Comparison of ENCODE assay signal across 8 mouse cellular contexts in the genomic region with DNA sequence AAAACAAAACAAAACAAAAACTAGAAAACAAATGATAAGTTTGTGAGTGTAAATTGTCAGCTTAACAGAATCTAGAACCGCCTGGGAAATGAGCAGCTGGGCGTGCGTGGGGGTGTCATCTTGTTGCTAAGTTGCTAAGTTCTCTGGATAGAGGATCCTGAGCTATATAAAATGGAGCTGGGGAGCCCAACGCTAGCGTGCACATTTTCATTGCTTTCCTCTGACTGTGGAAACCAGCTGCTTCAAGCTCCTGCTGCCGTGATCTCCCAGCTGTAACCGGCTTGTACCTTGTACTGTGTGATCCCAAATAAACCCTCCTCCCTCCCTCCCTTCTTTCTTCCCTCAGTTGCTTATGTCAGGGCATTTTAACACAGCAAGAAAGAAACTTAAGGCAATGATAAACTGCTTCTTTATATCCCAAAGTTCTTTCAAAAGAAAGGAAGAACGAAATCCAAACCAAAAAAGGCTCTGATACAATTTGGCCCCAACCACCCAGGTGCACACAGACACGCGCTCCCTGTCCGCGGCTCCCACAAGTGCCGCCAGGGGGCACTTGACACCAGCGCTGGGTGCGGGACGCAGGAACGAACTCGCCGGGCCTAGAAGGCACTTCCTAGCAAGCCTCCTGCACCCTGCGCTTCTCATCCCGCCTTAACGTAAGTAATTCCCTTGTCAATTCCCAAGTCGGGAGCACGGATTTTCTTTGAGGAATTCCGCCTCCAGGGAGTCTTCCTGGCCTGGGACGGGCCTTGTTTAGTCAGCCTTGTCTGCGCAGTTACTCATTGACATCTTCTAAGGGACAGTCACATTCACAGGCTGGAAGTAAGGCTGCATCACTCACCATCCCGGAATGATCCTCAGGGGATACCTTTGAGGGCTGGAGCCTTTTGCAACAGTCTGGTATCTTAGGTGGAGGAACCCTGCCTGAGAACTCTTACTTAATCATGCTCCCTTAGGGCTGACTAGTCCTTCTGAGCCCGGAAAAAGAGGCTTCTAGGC. TPM values are rescaled to one million over a fixed set of nuclear protein-coding genes. Genes with fewer than 3 reads are reported as not detected.
DNase-seq lines count a peak whose midpoint lies in the region; ATAC-seq and TF ChIP-seq lines count a peak whose summit lies in the region.

No protein-coding gene starts in this region.

- H3K27ac ChIP-seq in forebrain, embryonic 10.5 days = no peak overlapping the region
- no peak overlapping the region for H3K27ac ChIP-seq in forebrain, embryonic 16.5 days (ENCODE audit: low read length)
- H3K27ac ChIP-seq in cerebellum, adult 2 months (ENCODE audit: insufficient read depth, low read length) = no peak overlapping the region
- H3K27ac ChIP-seq in intestine, postnatal 0 days (ENCODE audit: low read depth, low read length) = no peak overlapping the region
- no peak overlapping the region for H3K27ac ChIP-seq in limb, embryonic 10.5 days

- ATAC-seq in forebrain, embryonic 16.5 days = no peak
- ATAC-seq in intestine, postnatal 0 days = peak; percentile 85
- ATAC-seq in monocyte, adult 5-6 weeks (replicated peaks; ENCODE audit: insufficient number of reproducible peaks, low FRiP score, low TSS enrichment, poor library complexity, severe bottlenecking) = peak; percentile 54; the same call in 1 of the 2 replicates

- 19% methylated on average over 29 of the region's 29 CpGs for WGBS in forebrain, embryonic 10.5 days
- 19% methylated on average over 29 of the region's 29 CpGs for WGBS in forebrain, embryonic 16.5 days
- WGBS in cerebellum, adult 2 months = 23% methylated on average over 29 of the region's 29 CpGs
- 17% methylated on average over 29 of the region's 29 CpGs for WGBS in intestine, postnatal 0 days
- 21% methylated on average over 29 of the region's 29 CpGs for WGBS in limb, embryonic 10.5 days

- TF ChIP-seq POLR2A in cerebellum, adult 2 months (IDR thresholded peaks at IDR 0.05; ENCODE audit: borderline replicate concordance, insufficient read depth, low read length) = no peak

- H3K9ac ChIP-seq in forebrain, embryonic 16.5 days (replicated peaks; ENCODE audit: low read depth, low read length) = no peak overlapping the region
- no peak overlapping the region for H3K9ac ChIP-seq in intestine, postnatal 0 days (ENCODE audit: low read depth, low read length)

- peak; percentile 71 for DNase-seq in forebrain, embryonic 10.5 days (ENCODE audit: extremely low spot score, low spot score)
- DNase-seq in cerebellum, adult 2 months = peak; percentile 72 to 80
- peak; percentile 86 for DNase-seq in gastrocnemius, postnatal 10 days
- DNase-seq in limb, embryonic 10.5 days (ENCODE audit: low spot score) = peak; percentile 87
- peak; percentile 72 to 91 for DNase-seq in spleen, postnatal 4 days (ENCODE audit: low spot score in 2 of 2)

- no peak overlapping the region for H3K4me2 ChIP-seq in forebrain, embryonic 16.5 days (ENCODE audit: low read length)
- peak overlapping the region; percentile 21 for H3K4me2 ChIP-seq in intestine, postnatal 0 days (replicated peaks; ENCODE audit: low read depth)

- H3K4me3 ChIP-seq in forebrain, embryonic 10.5 days = no peak overlapping the region
- no peak overlapping the region for H3K4me3 ChIP-seq in forebrain, embryonic 16.5 days (replicated peaks; ENCODE audit: low read length)
- no peak overlapping the region for H3K4me3 ChIP-seq in cerebellum, adult 2 months (replicated peaks; ENCODE audit: insufficient read depth, low read depth, low read length)
- no peak overlapping the region for H3K4me3 ChIP-seq in intestine, postnatal 0 days (ENCODE audit: low read depth, low read length)
- H3K4me3 ChIP-seq in limb, embryonic 10.5 days = no peak overlapping the region

- no peaks in the 10 kb centered on the region for H3K9me3 ChIP-seq in forebrain, embryonic 10.5 days
- 0 out of 2 replicates have a peak, but pooled peaks cover 2% of the 10 kb centered on the region for H3K9me3 ChIP-seq in forebrain, embryonic 16.5 days (ENCODE audit: control insufficient read depth, low read length)
- no peaks in the 10 kb centered on the region for H3K9me3 ChIP-seq in intestine, postnatal 0 days (ENCODE audit: control insufficient read depth)
- H3K9me3 ChIP-seq in limb, embryonic 10.5 days (replicated peaks) = no peaks in the 10 kb centered on the region

- peaks cover 46% of the 10 kb centered on the region for H3K27me3 ChIP-seq in forebrain, embryonic 10.5 days (ENCODE audit: poor library complexity, severe bottlenecking)
- H3K27me3 ChIP-seq in forebrain, embryonic 16.5 days (replicated peaks; ENCODE audit: control insufficient read depth, insufficient read depth, low read length) = peaks cover 6% of the 10 kb centered on the region; the same call in 1 of the 2 replicates
- H3K27me3 ChIP-seq in cerebellum, adult 2 months (ENCODE audit: control insufficient read depth, insufficient read depth, low read length) = no peaks in the 10 kb centered on the region
- H3K27me3 ChIP-seq in intestine, postnatal 0 days (replicated peaks; ENCODE audit: control insufficient read depth, insufficient read depth, low read length) = no peaks in the 10 kb centered on the region
- H3K27me3 ChIP-seq in limb, embryonic 10.5 days (ENCODE audit: low read depth, poor library complexity, severe bottlenecking) = peaks cover 20% of the 10 kb centered on the region; the same call in 1 of the 2 replicates

- H3K36me3 ChIP-seq in forebrain, embryonic 10.5 days (replicated peaks) = no peaks in the 10 kb centered on the region
- no peaks in the 10 kb centered on the region for H3K36me3 ChIP-seq in forebrain, embryonic 16.5 days (ENCODE audit: control insufficient read depth, insufficient read depth)
- no peaks in the 10 kb centered on the region for H3K36me3 ChIP-seq in intestine, postnatal 0 days (ENCODE audit: control insufficient read depth, insufficient read depth)
- no peaks in the 10 kb centered on the region for H3K36me3 ChIP-seq in limb, embryonic 10.5 days

- peaks cover 5% of the 10 kb centered on the region; the same call in 1 of the 2 replicates for H3K4me1 ChIP-seq in forebrain, embryonic 10.5 days
- H3K4me1 ChIP-seq in forebrain, embryonic 16.5 days (replicated peaks; ENCODE audit: control insufficient read depth, insufficient read depth, low read length) = no peaks in the 10 kb centered on the region
- no peaks in the 10 kb centered on the region for H3K4me1 ChIP-seq in cerebellum, adult 2 months (ENCODE audit: control insufficient read depth, insufficient read depth, low read length)
- no peaks in the 10 kb centered on the region for H3K4me1 ChIP-seq in intestine, postnatal 0 days (replicated peaks; ENCODE audit: control insufficient read depth, insufficient read depth, low read length)
- peaks cover 17% of the 10 kb centered on the region for H3K4me1 ChIP-seq in limb, embryonic 10.5 days

- peak; percentile 93 for TF ChIP-seq CTCF in cerebellum, adult 2 months (IDR thresholded peaks at IDR 0.05; ENCODE audit: borderline replicate concordance, insufficient read depth, low read depth, low read length)
- TF ChIP-seq CTCF in intestine, postnatal 0 days (IDR thresholded peaks at IDR 0.05; ENCODE audit: low read depth) = peak; percentile 98

RNA-seq across cellular contexts. Expression of a gene that starts 12.9 kb away (rescaled TPM):
- polyA plus RNA-seq in forebrain, embryonic 10.5 days (2016; fragmentation: Nextera tagmentation; extraction: Ambion mirVana) = 9.6 and 9.8 TPM in 2 replicates
- 24.2 and 24.8 TPM in 2 replicates for polyA plus RNA-seq in forebrain, embryonic 16.5 days (2015; fragmentation: Nextera tagmentation; extraction: Ambion mirVana)
- polyA plus RNA-seq in cerebellum, adult 2 months (2012; rRNA removed) = 100 and 116 TPM in 2 replicates
- total RNA-seq in gastrocnemius, postnatal 10 days (2021) = 10 to 100 TPM; 23.5 to 27.3 TPM
- 14.9 and 15.5 TPM in 2 replicates for polyA plus RNA-seq in intestine, postnatal 0 days (2015; fragmentation: Nextera tagmentation; extraction: Ambion mirVana)
- 9.7 and 10.1 TPM in 2 replicates for polyA plus RNA-seq in limb, embryonic 10.5 days (2016; fragmentation: Nextera tagmentation; extraction: Ambion mirVana)
- total RNA-seq in monocyte, adult 5-6 weeks (2017) = 45.7 to 67.3 TPM (median 62.2 TPM) in 3 replicates

RNA-seq across cellular contexts. Expression of a gene that starts 15.7 kb away (rescaled TPM):
- not detected in 2 replicates for polyA plus RNA-seq in forebrain, embryonic 10.5 days (2016; fragmentation: Nextera tagmentation; extraction: Ambion mirVana)
- 0.83 and 1.1 TPM in 2 replicates for polyA plus RNA-seq in forebrain, embryonic 16.5 days (2015; fragmentation: Nextera tagmentation; extraction: Ambion mirVana)
- 0.20 and 0.22 TPM in 2 replicates for polyA plus RNA-seq in cerebellum, adult 2 months (2012; rRNA removed)
- total RNA-seq in gastrocnemius, postnatal 10 days (2021) = not detected
- 2.0 and 2.2 TPM in 2 replicates for polyA plus RNA-seq in intestine, postnatal 0 days (2015; fragmentation: Nextera tagmentation; extraction: Ambion mirVana)
- not detected in 2 replicates for polyA plus RNA-seq in limb, embryonic 10.5 days (2016; fragmentation: Nextera tagmentation; extraction: Ambion mirVana)
- total RNA-seq in monocyte, adult 5-6 weeks (2017) = not detected in 3 replicates

RNA-seq across cellular contexts. Expression of a gene that starts 27.5 kb away (rescaled TPM):
- 31.0 and 31.1 TPM in 2 replicates for polyA plus RNA-seq in forebrain, embryonic 10.5 days (2016; fragmentation: Nextera tagmentation; extraction: Ambion mirVana)
- 35.3 and 38.9 TPM in 2 replicates for polyA plus RNA-seq in forebrain, embryonic 16.5 days (2015; fragmentation: Nextera tagmentation; extraction: Ambion mirVana)
- 17.1 and 17.4 TPM in 2 replicates for polyA plus RNA-seq in cerebellum, adult 2 months (2012; rRNA removed)
- total RNA-seq in gastrocnemius, postnatal 10 days (2021) = 1 to 10 TPM; 7.0 to 7.1 TPM
- 23.1 and 25.3 TPM in 2 replicates for polyA plus RNA-seq in intestine, postnatal 0 days (2015; fragmentation: Nextera tagmentation; extraction: Ambion mirVana)
- 30.0 and 30.4 TPM in 2 replicates for polyA plus RNA-seq in limb, embryonic 10.5 days (2016; fragmentation: Nextera tagmentation; extraction: Ambion mirVana)
- 7.9 to 12.5 TPM (median 12.3 TPM) in 3 replicates for total RNA-seq in monocyte, adult 5-6 weeks (2017)
